In the genomic region with DNA sequence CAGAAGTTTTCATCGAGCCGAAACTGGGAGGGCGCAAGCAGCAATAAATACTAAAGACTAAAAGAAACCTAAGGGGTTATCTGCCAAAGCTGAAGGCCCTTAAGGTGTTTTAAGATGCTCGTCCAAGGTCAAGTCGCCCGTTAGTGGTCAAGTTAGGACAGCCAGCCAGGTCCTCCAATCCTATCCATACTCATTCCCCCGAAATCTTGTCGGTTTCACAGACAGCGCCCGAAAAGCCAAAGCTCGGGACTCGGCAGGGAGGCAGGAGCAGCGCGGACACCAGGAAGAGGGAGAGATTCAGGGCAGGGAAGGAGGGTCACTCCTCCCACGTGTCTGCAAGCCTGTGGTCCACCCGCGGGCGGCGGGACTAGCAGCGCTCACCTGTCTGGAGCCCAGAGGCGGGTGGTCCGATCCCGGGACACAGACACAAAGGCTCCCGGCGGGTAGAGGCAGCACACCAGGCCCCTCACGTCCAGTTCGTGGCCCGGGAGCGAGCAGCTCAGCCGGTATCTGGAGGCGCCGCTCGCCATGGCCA, we compare ENCODE assay signal across 8 mouse cellular contexts. TPM values are rescaled to one million over a fixed set of nuclear protein-coding genes. Genes with fewer than 3 reads are reported as not detected.
DNase-seq lines count a peak whose midpoint lies in the region; ATAC-seq and TF ChIP-seq lines count a peak whose summit lies in the region.

No protein-coding gene starts in this region.

- H3K27me3 ChIP-seq in kidney, adult 2 months (replicated peaks; ENCODE audit: control insufficient read depth, insufficient read depth, low read length): no peaks in the 10 kb centered on the region
- H3K27me3 ChIP-seq in lung, embryonic 16.5 days (ENCODE audit: control insufficient read depth, insufficient read depth, low read depth, low read length): no peaks in the 10 kb centered on the region

- H3K27ac ChIP-seq in kidney, adult 2 months (ENCODE audit: insufficient read depth, low read depth, low read length): peak overlapping the region; percentile 65
- peak overlapping the region; percentile 90 for H3K27ac ChIP-seq in lung, embryonic 16.5 days (ENCODE audit: low read length)

- TF ChIP-seq POLR2A in kidney, adult 2 months (IDR thresholded peaks at IDR 0.05; ENCODE audit: low read depth, low read length): no peak

- no peaks in the 10 kb centered on the region for H3K9me3 ChIP-seq in lung, embryonic 16.5 days (ENCODE audit: control insufficient read depth, low read length)

- ATAC-seq in granulocyte monocyte progenitor cell, adult 5-6 weeks (replicated peaks; ENCODE audit: poor library complexity, severe bottlenecking): peak; percentile 53
- ATAC-seq in lung, embryonic 16.5 days (ENCODE audit: low read depth): peak; percentile 67; the same call in 1 of the 2 replicates

- H3K36me3 ChIP-seq in kidney, adult 2 months (ENCODE audit: control insufficient read depth, insufficient read depth, low read length): no peaks in the 10 kb centered on the region
- H3K36me3 ChIP-seq in lung, embryonic 16.5 days (ENCODE audit: control insufficient read depth, insufficient read depth, low read length): no peaks in the 10 kb centered on the region

- peak overlapping the region; percentile 68 for H3K4me2 ChIP-seq in lung, embryonic 16.5 days (ENCODE audit: low read depth, low read length)

- WGBS in kidney, adult 2 months: under 1% methylated on average over 33 of the region's 33 CpGs
- WGBS in lung, embryonic 16.5 days: under 1% methylated on average over 33 of the region's 33 CpGs

- DNase-seq in kidney, adult 2 months: no peak
- no peak for DNase-seq in kidney, adult 8-10 months
- DNase-seq in R1 (ENCODE audit: low read depth, low spot score): peak; percentile 71
- no peak for DNase-seq in natural killer cell, adult 2 months (ENCODE audit: low spot score in 2 of 2)
- no peak for DNase-seq in B cell, adult 2 months
- DNase-seq in gastrocnemius, adult 18-20 months (ENCODE audit: low spot score): no peak

- peak overlapping the region; percentile 96 for H3K4me3 ChIP-seq in kidney, adult 2 months (ENCODE audit: insufficient read depth, low read depth, low read length)
- peak overlapping the region; percentile 85 for H3K4me3 ChIP-seq in lung, embryonic 16.5 days (ENCODE audit: low read length)

- H3K4me1 ChIP-seq in kidney, adult 2 months (ENCODE audit: control insufficient read depth, insufficient read depth, low read length): peaks cover 4% of the 10 kb centered on the region; the same call in 1 of the 2 replicates
- peaks cover 13% of the 10 kb centered on the region for H3K4me1 ChIP-seq in lung, embryonic 16.5 days (replicated peaks; ENCODE audit: control insufficient read depth, insufficient read depth, low read length)

- no peak for TF ChIP-seq CTCF in kidney, adult 2 months (conservative IDR thresholded peaks at IDR 0.05; ENCODE audit: insufficient read depth, insufficient read length, low read depth, low read length)

- peak overlapping the region; percentile 96 for H3K9ac ChIP-seq in lung, embryonic 16.5 days (ENCODE audit: low read length)

RNA-seq across cellular contexts. Expression of gene Plaa, which starts 0.5 kb away (rescaled TPM):
- polyA plus RNA-seq in kidney, adult 2 months (2012; rRNA removed): 26.5 and 41.9 TPM in 2 replicates
- 47.7 and 56.4 TPM in 2 replicates for total RNA-seq in granulocyte monocyte progenitor cell, adult 5-6 weeks (2014; fragmentation: Nextera tagmentation)
- 99.2 and 119 TPM in 2 replicates for total RNA-seq in granulocyte monocyte progenitor cell, adult 5-6 weeks (2017)
- polyA plus RNA-seq in lung, embryonic 16.5 days (2015; fragmentation: Nextera tagmentation; extraction: Ambion mirVana): 56.2 and 56.9 TPM in 2 replicates
- total RNA-seq in gastrocnemius, adult 18-20 months (2021): 10 to 100 TPM; 31.3 to 38.0 TPM

RNA-seq across cellular contexts. Expression of gene Ift74, which starts 11.7 kb away (rescaled TPM):
- 1.6 and 2.0 TPM in 2 replicates for polyA plus RNA-seq in kidney, adult 2 months (2012; rRNA removed)
- 6.1 and 8.4 TPM in 2 replicates for total RNA-seq in granulocyte monocyte progenitor cell, adult 5-6 weeks (2014; fragmentation: Nextera tagmentation)
- total RNA-seq in granulocyte monocyte progenitor cell, adult 5-6 weeks (2017): 6.9 and 17.9 TPM in 2 replicates
- 28.8 and 32.5 TPM in 2 replicates for polyA plus RNA-seq in lung, embryonic 16.5 days (2015; fragmentation: Nextera tagmentation; extraction: Ambion mirVana)
- 1 to 10 TPM; 6.3 to 6.4 TPM for total RNA-seq in gastrocnemius, adult 18-20 months (2021)

RNA-seq across cellular contexts. Expression of gene Caap1, which starts 46.0 kb away (rescaled TPM):
- polyA plus RNA-seq in kidney, adult 2 months (2012; rRNA removed): 2.4 and 2.9 TPM in 2 replicates
- 14.9 and 15.5 TPM in 2 replicates for total RNA-seq in granulocyte monocyte progenitor cell, adult 5-6 weeks (2014; fragmentation: Nextera tagmentation)
- total RNA-seq in granulocyte monocyte progenitor cell, adult 5-6 weeks (2017): 21.1 and 22.4 TPM in 2 replicates
- 14.3 and 16.9 TPM in 2 replicates for polyA plus RNA-seq in lung, embryonic 16.5 days (2015; fragmentation: Nextera tagmentation; extraction: Ambion mirVana)
- 1 to 10 TPM; 1.9 to 2.0 TPM for total RNA-seq in gastrocnemius, adult 18-20 months (2021)

RNA-seq across cellular contexts. Expression of gene Gm10306, which starts 46.2 kb away (rescaled TPM):
- not detected in 2 replicates for polyA plus RNA-seq in kidney, adult 2 months (2012; rRNA removed)
- total RNA-seq in granulocyte monocyte progenitor cell, adult 5-6 weeks (2014; fragmentation: Nextera tagmentation): not detected in 2 replicates
- total RNA-seq in granulocyte monocyte progenitor cell, adult 5-6 weeks (2017): 2.5 TPM in 1 of 2 replicates, not detected in the other
- polyA plus RNA-seq in lung, embryonic 16.5 days (2015; fragmentation: Nextera tagmentation; extraction: Ambion mirVana): 0.63 TPM in 1 of 2 replicates, not detected in the other
- not detected for total RNA-seq in gastrocnemius, adult 18-20 months (2021)

RNA-seq across cellular contexts. Expression of gene Lrrc19, which starts 47.4 kb away (rescaled TPM):
- 37.0 and 47.2 TPM in 2 replicates for polyA plus RNA-seq in kidney, adult 2 months (2012; rRNA removed)
- total RNA-seq in granulocyte monocyte progenitor cell, adult 5-6 weeks (2014; fragmentation: Nextera tagmentation): not detected in 2 replicates
- not detected in 2 replicates for total RNA-seq in granulocyte monocyte progenitor cell, adult 5-6 weeks (2017)
- polyA plus RNA-seq in lung, embryonic 16.5 days (2015; fragmentation: Nextera tagmentation; extraction: Ambion mirVana): 0.36 and 0.39 TPM in 2 replicates
- total RNA-seq in gastrocnemius, adult 18-20 months (2021): not detected

Comparison
In these comparisons a context has a peak if more than half of its experiments do, and no peak if none do; other contexts are left out.
1. RNA of gene Caap1, which starts 46.0 kb away (total RNA-seq): 14.9 to 22.4 TPM in granulocyte monocyte progenitor cell, adult 5-6 weeks; 1.9 to 2.0 TPM in gastrocnemius, adult 18-20 months; every median in the first group is over 4 times any median in the second.